Mouse (Mus musculus) embryo, embryonic 11 days (tissue): ENCODE results near the gene Slc41a2.

Experiments used
- DNase-seq: peaks from one replicate; pipeline ENCODE4 v3.0.0-alpha.2; 2015

The Slc41a2 gene

GRCm38 (mm10) chr10:83350689-83351088 lies 13.0 kb upstream of the Slc41a2 start:
- DNase-seq, result no peak

DNA sequence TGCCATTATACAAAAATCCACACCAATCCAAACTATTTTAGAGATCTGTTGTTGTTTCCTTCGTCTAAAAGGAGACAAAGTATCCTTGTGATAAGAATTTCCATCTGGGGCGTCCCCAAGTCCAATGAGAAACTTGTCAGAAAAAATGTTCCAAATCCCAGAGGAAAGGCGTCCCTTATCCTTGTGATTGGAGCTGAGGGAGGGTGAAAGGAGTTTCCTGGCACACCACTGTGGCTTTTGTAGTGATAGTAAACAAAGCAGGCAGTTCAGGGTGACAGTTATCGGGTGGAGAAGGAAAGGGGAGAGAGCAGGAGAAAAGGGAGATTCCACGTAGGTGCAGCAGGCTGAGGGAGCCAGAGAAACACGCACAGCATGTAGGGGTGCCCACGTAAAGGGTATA lies 9.8 kb upstream of the Slc41a2 start:
- DNase-seq, result no peak

- no peak for DNase-seq
These were observed 8.7 kb upstream of the Slc41a2 start for GRCm38 (mm10) chr10:83346359-83346736.

- no peak for DNase-seq
These were observed 8.1 kb upstream of the Slc41a2 start for GRCm38 (mm10) chr10:83345693-83346358.

DNA sequence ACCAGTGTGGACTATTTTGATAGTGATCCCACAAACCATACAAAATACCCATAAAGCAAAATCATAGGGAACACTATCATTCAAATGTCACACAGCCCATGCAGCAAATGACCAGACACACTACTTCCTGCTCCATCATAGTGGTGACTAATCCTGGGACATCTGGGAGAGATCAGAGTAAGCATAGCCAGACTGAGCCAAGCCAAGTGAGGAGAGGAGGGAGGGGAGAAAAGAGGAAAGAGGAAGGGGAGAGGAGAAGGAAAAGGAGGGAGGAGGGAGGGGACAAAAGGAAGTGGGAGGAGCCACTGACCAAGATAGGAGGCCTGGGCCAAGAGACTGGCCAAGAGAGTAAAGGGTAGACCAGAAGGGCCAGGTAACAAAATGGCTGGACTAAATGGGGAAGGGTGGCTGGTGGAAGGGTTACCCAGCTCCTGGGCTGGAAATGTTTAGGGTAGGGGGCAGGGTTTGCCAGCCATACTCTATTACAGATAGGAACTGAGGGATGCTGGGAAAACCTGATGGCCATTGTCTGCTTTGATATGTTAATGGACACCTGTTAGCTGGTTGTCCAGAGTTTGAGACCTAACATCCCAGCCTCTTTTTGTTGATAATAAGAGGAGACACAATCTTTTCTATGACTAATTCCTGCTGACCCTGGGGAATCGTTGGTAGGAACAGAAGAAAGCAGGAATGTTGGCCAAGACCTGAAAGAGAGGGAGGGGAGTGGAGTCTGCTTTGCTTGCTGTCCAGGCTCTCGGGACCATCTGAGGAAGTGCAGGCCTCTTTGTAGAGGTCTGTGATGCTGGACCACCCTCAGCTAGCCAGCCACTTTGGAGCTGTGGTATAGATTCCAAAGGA lies 6.4 kb upstream of the Slc41a2 start:
- DNase-seq, result no peak

DNA sequence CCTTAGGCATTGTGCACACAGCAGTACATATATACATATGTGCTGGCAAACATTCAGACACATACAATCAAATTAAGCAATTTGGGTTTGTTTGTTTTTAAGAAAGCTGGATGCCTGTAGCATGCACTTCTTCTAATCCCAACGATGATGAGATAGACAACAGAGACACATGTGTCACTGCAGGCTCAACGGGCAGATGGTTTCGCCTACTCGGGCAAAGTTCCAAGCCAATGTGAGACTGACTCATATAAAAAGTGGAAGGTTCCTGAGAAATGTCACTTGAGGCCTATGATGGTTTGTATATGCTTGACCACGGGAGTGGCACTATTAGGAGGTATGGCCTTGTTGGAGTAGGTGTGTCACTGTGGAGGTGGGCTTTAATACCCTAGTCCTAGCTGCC lies 5.5 kb upstream of the Slc41a2 start:
- DNase-seq, result no peak

- DNase-seq, result no peak
These were observed 3.5 kb upstream of the Slc41a2 start for GRCm38 (mm10) chr10:83341226-83341625.

GRCm38 (mm10) chr10:83337971-83338598 lies 403 bp upstream of the Slc41a2 start:
- DNase-seq, result no peak

DNA sequence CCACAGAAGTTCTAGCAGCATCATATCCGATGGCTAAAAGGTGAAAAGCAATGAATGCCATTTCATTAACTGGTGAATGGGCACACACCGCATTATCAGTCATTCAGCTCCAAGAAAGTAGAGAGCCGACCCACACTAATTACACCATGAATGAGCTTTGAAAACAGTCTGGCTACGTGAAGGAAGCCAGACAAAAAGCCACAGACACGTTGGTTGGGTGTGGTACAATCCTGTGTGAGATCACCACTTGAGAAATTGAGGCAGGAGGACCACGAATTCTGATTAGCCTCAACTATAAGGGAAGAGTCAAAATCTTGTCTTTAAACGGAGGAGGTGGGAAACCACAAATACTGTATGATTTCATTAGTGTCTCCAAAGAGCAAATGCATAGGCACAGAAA lies 1.3 kb downstream of the Slc41a2 start:
- DNase-seq, result no peak

GRCm38 (mm10) chr10:83332581-83332980 lies 5.1 kb downstream of the Slc41a2 start:
- no peak for DNase-seq

DNA sequence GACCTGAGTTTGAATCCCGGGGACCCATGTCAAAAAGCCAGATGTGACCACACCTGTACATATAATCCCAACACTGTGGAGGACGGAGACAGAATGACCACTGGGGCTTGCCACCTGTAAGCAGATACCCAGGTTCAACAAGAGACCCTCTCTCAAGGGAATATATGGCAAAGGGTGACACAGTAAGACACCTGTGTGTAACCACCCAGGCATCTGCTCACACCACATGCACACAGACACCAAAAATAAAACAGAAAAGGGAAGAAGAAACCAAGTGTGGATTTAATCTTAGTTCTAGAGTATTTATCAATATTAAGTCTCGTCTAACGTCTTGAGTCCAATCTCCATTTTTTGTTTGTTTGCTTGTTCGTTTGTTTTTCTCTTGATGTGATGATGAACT lies 5.9 kb downstream of the Slc41a2 start:
- DNase-seq, result no peak

- no peak for DNase-seq
These were observed 7.3 kb downstream of the Slc41a2 start for GRCm38 (mm10) chr10:83330336-83330735.

DNA sequence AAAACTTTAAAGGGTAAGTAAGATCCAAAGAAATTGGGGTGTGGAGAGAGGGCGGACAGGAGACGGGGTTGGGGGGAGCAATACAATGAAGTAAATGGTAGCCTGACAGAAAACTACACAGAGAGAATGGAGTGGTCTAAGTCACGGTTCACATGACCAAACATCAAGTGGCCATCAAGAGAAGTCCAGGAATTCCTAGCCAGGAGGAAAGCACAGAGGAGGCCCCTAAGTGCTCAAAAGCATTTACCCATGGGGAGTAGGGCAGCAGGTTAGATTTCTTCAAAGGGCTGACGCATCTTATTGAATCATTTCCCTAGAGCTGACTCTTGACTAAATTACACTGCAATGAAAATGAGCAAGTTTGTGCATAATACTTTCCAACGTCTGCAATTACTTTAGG lies 8.9 kb downstream of the Slc41a2 start:
- DNase-seq, result no peak

GRCm38 (mm10) chr10:83326648-83327285 lies 10.9 kb downstream of the Slc41a2 start:
- no peak for DNase-seq

DNA sequence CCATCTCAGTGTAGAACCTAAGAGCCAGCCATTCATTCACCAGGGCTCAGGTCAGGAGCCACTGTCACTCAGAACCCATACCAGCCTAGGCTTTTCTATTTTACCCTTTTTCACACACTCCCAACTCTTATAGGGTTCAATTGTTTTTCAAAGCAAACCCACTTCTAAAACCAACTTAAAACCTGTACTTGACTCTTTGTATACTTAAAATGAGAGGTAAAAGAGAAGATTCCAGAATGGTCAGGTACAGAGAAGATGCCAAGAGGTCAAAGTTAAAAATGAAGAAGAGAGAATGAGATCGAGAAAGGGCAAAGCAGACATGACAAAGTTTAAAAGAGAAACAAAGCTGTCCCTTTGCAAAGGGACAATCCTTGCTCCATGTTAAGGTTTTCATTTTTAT lies 11.8 kb downstream of the Slc41a2 start:
- DNase-seq, result no peak

DNA sequence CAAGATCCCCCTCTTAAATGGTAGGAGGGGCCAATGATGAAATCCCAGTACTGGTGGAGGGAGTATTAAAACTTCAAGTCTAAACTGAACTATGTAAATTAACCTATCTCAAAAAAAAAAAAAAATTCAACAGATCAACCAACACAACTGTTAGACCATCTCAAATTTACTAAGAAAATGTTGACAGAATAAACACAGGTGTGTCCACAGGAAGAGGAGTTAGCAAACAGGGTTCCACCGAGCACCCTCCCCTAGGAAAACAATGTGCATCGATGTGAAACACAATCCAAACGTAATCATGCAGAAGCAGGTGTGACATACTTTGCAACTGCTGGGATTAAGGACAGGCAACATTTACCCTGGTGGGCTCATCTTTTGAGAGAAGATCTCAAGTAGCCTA lies 12.8 kb downstream of the Slc41a2 start:
- DNase-seq, result no peak

DNA sequence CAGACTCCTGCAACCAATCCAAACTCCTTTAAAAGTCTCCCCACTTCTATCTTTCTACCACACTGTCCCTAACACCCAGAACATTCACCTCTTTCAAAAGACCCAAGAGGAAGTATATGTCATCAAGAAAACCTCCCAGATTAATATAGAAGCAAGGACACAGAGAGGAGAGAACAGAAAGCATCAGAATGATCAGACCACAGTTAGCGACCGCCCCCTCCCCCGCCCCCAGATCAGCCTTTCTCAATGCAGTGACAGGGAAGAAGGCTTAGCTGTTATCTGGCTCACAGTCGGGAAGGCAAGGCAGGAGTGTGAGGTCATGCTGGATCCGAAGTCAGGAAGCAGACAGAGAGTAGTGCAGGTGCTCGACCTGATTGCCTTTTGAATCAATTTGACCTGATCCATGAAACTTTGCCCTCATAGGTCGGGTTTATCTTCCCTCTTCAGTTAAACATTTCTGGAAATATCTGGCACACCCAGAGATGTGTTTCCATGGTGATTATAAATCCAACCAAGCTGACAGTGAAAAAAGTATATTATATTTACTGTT lies 15.1 kb downstream of the Slc41a2 start:
- DNase-seq, result no peak

DNA sequence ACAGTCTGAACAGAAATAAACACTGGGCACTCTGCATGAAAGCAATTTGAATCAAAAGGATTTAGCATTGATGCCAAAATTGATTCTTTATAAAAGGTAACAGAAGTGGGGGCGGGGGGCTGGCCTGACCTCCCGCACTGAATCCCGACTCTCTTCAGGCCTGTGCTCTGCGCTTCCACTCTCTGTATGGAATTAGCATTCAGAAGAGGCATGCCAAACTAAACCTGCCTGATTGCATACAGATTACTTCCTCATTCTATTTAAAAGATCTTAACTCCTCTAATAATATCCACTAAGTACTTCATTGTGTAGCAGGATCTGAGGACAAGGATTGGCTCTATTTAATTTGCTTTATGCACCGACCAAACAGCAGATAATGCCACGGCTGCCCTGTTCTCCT lies 16.2 kb downstream of the Slc41a2 start:
- DNase-seq, result no peak

GRCm38 (mm10) chr10:83320870-83321269 lies 16.8 kb downstream of the Slc41a2 start:
- DNase-seq, result no peak

DNA sequence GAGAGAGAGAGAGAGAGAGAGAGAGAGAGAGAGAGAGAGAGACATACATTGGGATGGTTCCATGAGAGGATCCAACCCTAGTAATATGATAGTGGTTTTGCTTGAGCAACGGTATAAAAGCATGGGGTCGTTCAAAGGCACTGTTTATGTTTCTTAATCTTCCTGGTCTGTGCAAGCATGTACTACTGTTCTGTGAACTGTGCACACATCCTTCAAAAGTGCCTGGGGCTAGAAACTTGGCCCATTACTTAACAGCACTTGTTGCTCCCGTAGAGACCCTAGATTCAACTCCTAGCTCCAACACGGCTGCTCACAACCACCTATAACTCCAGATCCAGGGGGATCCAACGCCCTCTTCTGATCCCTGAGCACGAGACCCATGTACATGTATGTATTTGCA lies 17.3 kb downstream of the Slc41a2 start:
- no peak for DNase-seq

DNA sequence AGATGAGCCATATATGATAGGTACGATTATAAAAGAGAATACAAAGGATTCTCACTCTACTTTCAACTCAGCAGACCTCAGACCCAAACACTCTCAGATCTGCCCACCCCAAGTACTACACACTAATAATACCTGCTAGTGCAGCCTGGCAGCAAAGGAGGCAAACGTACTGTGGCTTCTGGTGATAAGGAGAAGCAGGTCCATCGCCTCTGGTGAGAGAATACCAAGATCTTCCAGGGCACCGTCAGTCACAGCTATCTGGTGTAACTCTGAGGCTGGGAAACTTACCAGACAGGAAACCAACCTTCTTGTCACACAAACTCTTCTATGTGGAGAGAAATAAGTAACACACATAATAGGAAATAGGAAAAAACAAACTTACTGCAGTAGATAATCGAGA lies 24.6 kb downstream of the Slc41a2 start:
- no peak for DNase-seq

GRCm38 (mm10) chr10:83310356-83310755 lies 27.3 kb downstream of the Slc41a2 start:
- no peak for DNase-seq

DNA sequence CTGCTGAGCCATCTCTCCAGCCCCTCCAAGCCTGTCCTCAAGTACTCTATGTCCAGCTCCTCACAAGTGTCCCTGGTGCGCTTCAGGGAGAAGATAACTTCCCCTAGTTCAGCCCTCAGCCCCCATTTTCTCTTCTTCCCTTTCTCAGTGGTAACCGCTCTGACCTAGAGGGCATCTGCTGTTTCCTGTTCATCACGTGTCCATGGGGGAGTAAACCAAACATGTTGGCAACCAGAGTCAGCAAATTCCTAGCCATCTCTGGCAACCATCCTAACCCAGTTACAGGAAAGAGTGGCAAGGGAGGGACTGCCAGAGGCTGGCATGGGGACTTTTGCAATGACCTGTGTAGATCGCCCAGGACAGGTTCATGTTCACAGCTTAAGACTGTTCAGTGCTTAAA lies 36.0 kb downstream of the Slc41a2 start:
- no peak for DNase-seq
